Mouse (Mus musculus) megakaryocyte-erythroid progenitor cell, adult 5-6 weeks (primary cell): ENCODE measurements around the gene Atp1b2. TPM values are rescaled to one million over a fixed set of nuclear protein-coding genes. Genes with fewer than 3 reads are reported as not detected.

ENCODE experiments used
- ATAC-seq: replicated peaks from 2 replicates; pipeline ENCODE4 v1.8.0; 2016; ENCODE audit warnings: mild to moderate bottlenecking, inconsistent platforms; ENCODE audit not compliant: severe bottlenecking, poor library complexity, low FRiP score, low TSS enrichment
- total RNA-seq, 2 experiments: library from RNA; stranded (forward) in 1 of 2; stranded (reverse) in 1 of 2; fragments of 200-1000, 215-1000 nt in 1 of 2; fragments of >200 nt in 1 of 2; fragmentation: Nextera tagmentation in 1 of 2; gene quantifications; 2 replicates each; pipeline ENCODE4 v1.2.3; 2014 to 2017

The Atp1b2 gene
- total RNA-seq, 2 experiments from 2014 or later = 68.9 to 408 TPM

GRCm38 (mm10) chr11:69582230-69582805 lies 23.4 kb downstream of the Atp1b2 start:
- ATAC-seq = no peak

GRCm38 (mm10) chr11:69581814-69582213 lies 23.9 kb downstream of the Atp1b2 start:
- no peak for ATAC-seq

- peak; percentile 60 for ATAC-seq
These were observed 24.5 kb downstream of the Atp1b2 start for GRCm38 (mm10) chr11:69581147-69581688.

GRCm38 (mm10) chr11:69580572-69581146 lies 25.1 kb downstream of the Atp1b2 start:
- no peak for ATAC-seq

- ATAC-seq = peak; percentile 45
These were observed 25.6 kb downstream of the Atp1b2 start, which contains the start of the genes Wrap53 and Trp53 for GRCm38 (mm10) chr11:69580091-69580514. Gene Wrap53 (minus strand): TSS chr11:69580255. Gene Trp53 (plus strand): TSS chr11:69580359.

DNA sequence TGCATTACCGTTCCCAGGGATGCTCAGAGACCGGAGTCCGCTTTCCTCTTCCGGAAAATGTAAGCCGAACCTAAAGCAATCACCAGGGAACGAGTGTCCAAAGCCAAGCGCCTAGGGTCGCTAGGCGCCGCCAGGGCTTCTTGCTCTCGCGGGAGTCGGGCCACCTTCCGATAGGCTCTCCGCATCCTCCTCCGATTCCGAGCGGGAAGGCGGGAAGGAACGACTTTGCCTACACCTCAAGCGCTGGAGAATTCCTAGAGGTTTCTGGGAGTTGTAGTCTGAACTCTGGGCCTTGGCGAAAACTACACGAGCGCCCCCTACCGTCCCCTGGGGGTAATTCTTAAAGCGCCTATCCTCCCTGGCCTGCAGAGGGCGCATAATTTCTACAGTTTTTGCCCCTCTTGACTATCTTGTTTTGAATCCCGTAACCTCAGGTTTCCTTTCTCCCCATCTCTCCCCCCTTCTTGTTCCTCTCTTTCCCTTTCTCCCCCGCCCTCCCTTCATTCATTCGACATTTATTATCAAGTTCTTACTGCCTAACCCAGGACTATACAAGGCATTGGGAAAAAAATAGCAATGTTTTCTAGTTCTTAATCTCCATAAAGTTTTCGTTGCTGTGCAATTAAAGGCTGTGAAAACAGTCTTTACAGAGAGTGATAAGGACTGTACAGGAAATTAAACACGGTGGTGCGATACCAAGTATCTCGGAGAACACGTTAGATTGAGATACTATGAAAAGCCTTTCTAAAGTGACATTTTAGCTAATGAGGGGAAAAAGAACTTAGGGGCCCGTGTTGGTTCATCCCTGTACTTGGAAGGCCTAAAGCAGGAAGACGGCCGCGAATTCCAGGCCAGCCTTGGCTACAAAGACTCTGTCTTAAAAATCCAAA lies 26.4 kb downstream of the Atp1b2 start:
- peak; percentile 68 for ATAC-seq

- ATAC-seq = no peak
These were observed 27.4 kb downstream of the Atp1b2 start for GRCm38 (mm10) chr11:69578301-69578700.

DNA sequence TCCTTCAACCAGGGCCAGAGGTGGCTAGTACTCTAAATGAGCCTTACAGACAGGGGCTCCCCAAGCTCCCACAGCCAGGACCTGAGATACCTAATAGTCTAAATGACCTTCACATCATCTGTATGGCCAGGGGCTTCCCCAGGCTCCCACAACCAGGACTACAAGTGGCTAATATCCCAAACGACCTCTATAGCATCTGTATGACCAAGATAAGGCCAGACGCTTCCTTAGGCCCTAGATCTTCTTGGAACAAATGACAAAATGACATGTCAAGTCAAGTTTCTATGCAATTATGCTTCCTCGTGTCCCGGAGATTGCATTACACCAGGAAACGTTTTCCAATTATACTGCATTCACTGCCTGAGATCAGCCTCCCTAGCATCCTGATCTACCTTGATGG lies 29.4 kb downstream of the Atp1b2 start:
- no peak for ATAC-seq

DNA sequence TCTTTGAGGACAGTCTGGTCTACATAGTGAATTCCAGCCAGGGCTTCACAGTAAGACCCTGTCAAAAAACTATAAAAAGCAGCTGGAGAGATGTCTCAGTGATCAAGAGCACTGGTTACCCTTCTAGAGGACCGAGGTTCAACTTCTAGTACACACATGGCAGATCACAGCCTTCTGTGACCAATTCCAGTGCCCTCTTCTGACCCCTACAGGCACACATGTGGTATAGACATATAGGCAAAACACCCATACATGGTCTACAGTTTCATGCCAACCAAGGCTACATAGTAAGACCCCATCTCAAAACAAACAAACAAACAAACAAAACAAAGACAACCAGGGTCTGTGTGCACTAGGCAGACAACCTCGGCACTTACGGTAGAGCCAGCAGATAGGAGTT lies 30.5 kb downstream of the Atp1b2 start:
- ATAC-seq = 0 out of 2 replicates have a peak, but pooled peaks have one; percentile 24

- ATAC-seq = no peak
These were observed 40.6 kb downstream of the Atp1b2 start for GRCm38 (mm10) chr11:69565131-69565530.

DNA sequence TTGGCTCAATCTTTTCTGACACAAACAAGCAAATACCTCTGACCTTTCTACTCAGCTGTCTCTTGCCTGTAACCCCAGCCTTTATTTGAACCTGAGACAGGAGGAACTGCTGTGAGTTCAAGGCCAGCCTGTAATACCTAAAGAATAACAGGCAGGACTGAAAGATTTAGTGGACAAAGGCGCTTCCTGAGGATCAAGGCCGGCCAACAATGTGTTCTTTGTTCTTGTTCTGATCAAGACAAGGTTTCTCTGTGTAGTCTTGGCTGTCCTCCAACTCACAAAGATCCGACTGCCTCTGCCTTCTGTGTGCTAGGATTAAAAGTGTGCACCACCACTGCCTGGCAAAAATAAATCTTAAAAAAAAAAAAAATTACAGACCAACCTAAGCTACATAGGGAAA lies 41.4 kb downstream of the Atp1b2 start:
- no peak for ATAC-seq

DNA sequence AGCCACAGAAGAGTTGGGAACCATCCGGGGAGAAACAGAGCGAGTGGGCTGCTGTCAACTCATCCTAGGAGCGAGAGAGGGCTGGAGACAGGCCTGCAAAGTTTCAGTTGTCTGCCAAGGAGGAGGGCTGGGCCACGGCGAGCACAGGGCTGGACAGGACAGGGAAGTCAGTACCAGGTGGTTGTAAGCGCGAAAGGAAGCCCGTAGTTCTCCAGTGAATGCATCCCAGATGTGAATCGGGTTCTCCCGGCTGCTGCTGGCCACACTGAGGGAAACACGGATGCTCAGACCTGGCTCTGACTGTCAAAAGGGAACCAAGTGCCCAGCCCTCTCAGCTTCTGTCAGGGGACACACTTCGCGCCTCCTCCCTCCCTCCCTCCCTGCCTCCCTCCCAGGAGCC lies 42.4 kb downstream of the Atp1b2 start:
- no peak for ATAC-seq

DNA sequence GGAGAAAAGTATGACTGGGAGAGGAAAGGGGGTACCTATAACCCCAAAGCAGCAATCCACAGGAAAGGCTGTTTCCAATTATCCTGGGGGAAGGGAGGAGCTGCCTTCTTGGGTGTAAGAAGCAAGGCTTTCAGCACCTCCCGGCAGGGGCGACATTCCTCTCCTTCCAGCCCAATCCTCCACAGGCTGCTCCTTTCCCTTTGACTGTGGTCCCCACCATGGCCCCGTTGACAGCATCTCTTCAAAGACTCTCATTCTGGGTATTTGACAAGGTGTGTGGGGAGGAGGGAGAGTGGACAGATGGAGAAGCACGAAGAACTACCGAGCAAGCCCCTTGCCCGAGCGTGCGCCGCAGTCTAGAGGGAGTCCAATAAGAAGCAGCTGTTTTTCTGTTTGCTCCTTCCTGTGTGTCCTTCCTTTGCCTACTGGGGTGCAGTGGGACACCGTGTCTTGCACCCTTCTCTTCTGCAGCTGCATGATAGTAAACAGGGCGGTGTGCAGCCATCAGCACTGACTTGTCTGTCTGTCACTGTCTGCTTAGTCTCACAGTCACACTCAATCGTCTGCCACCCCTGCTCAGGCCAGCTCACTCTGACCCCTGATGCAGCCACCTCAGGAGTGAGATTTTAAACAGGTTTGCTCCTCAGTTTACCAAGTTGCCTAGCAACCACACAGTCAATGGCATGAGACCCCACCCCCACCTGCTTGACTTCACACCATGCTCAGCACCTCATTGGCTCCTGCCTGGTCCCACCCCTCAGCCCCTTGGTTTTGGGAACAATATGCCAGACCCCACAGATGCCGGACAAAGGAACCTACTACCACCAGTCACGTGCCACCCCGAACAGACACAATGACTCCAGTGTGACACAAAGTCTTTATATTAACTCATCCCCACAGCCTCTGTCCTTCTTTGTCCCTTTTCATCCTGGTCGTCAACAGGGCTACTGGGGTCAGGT lies 44.6 kb downstream of the Atp1b2 start:
- ATAC-seq = no peak

DNA sequence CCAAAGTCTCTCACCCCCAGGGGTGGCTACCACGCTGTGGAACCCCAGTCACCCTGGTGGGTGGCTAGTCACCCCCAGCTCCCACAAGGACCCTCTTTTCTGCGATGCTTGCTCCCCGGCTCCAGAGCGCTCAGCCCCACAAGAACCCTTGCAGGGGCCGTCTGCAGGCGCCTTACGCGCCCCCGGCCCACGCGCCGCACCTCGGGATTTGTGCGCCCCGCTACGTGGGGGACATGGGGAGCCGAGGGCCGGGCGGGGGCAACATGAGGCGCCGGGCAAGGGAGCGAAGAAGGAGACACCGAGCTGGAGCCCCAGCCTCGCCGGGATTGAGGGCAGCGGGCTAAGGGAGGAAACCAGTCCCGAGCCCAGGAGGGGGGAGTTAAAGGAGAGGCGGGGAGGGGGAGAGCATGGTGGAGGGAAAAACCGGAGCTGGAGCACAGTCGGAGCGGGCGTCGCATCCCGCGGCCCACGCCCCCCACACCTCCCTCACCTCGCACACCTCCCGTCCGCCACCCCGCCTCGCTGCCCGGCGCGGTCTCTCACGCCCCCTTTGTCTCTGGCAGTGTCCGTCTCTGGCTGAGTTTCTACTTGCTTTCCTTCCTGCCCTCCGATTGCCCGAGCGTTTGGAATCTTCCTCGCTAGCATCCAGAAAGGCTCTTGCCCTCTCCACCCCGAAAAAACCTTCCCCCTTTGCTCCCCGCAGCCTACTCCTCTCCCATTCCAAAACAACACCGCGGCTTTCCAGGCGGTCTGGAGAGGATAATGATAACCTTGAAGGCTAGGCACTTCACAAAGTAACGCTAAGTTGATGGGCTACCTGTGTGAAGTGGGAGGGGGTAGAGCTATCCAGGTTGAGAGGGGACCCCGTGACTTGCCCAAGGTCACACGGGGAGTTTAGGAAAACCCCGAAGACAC lies 45.6 kb downstream of the Atp1b2 start, which contains the start of gene Efnb3:
Gene Efnb3 (minus strand): TSS at position 355 of the 915 bp plus-strand sequence.
- no peak for ATAC-seq

GRCm38 (mm10) chr11:69559183-69559582 lies 46.6 kb downstream of the Atp1b2 start:
- ATAC-seq = no peak

DNA sequence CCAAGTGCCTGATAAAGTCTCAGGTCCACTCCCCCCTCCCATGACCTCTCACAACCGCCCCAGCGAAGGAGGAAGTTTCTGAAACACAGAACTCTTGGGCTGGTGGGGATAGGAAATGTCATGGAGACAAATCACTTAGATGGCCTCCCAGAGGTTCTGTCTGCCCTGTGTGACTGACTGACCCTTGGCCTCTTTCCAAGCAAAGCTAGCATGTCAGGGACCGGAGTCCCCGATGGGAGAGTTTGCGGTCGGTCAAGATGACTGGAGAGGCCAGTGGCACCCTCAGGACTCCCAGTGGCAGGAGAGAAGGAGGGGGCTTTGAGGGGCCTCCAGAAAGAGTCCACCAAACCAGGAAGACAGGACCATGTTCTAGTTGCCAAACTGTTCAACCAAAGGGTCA lies 47.0 kb downstream of the Atp1b2 start:
- no peak for ATAC-seq

DNA sequence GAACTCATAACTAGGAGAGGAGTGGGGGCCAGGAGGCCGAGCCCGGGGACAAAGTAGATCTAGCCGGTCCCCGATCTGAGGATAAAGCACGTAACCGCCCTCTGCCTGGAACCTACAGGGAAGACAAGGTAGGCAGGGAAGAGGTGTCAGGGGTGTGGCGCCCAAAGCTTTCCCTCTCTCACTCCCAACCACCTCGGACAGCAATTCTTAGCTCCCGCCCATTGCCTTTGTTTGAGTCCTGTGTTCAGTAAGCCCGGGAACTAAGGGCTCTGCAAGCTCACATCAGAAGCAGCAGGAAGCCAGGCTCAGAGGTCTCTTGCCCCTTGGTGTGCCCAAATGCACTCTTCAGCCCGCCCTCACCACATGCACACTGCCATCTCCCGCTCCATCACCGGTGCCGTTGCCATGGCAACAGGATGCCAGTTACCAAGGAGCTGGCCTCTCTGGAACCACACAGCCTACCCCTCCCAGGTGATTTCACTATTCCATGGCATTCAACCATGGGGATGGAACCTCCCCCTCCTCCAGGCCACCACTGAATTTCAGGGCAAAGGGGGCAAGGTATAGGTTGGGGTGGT lies 48.3 kb downstream of the Atp1b2 start:
- ATAC-seq = no peak
